Mouse (Mus musculus): ENCODE measurements at regions not wholly inside any gene's neighbourhood (a gene's known extent, or its start where the extent isn't known, plus 50 kb on each side); places are given as distances from the start of the nearest gene placed in this dataset.

DNA sequence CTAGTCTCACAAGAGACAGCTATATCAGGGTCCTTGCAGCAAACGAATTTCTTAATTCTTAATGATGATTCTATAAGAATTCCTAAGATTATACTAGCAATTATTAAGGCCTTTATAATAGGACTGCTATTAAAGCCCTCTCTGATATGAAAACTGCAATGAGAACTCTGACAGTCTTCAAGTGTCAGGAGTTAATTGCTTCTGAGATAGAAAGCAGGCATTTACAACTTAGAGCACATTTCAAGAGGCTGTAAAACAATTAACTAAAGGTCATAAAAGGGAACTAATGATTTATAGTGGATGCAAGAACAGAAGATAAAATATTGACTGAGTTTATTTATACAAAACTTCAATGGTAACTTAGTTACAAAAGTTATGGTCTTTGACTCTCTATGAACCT, 84.9 kb upstream of the Phlpp1 start:
- DNase-seq: no peak

DNA sequence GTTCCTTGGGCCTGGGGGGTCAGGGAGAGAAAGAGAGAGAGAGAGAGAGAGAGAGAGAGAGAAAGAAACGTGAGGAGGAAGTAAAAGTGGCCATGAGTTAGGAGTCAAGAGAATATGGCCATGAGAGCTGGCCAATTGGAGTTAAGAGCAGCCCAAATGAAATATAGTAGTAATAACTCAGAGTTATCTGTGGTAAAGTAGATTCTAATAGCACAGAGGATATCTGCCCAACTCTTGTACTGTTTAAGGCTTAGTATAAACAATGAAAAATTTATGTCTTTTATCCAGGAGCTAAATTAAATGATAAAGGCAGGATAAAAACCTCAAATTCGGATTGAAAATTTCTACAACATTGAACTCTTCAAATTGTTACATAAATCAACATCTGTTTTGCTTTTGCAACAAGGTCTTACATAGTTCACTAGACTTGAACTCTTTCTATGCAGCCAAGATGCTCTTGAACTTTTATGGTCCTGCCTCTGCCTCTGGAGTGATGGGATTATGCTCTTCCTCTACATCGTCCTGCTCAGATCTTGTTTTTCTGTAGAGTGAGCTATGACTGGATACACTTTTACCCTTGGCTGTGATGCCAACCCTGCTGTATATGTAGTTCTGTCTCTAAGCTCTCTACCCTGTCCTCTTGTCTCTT, 78.5 kb upstream of the Phlpp1 start:
- no peak for DNase-seq

DNA sequence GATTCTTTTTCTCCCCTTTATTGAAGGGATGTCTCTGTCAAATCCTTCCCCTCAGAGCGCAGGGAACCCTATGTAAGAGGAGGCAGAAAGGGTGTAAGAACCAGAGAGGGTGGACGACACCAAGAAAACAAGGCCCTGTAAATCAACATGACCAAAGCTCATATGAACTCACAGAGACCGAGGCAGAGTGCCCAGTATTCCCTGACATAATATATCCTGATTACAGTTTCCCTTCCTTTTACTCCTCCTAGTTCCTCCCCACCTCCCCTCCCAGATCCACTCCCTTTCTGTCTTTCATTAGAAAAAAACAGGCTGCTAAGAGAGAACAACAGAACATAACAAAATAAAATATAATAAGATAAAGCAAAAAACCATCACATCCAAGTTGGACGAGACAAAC, 77.7 kb upstream of the Phlpp1 start:
- DNase-seq: no peak

- DNase-seq: peak; percentile 33
Observed at GRCm38 (mm10) chr1:106096324-106096723, 75.2 kb upstream of the Phlpp1 start.

- no peak for DNase-seq
Observed at GRCm38 (mm10) chr1:106097177-106097576, 74.4 kb upstream of the Phlpp1 start.

GRCm38 (mm10) chr1:106100611-106101010, 70.9 kb upstream of the Phlpp1 start:
- no peak for DNase-seq

- no peak for DNase-seq
Observed at GRCm38 (mm10) chr1:106102537-106102936, 69.0 kb upstream of the Phlpp1 start.

GRCm38 (mm10) chr1:106109081-106109480, 62.5 kb upstream of the Phlpp1 start:
- DNase-seq: no peak

Measured in right cerebral cortex, adult 18-20 months (tissue).